Comparison of ENCODE assay signal across 12 mouse cellular contexts in the genomic region with DNA sequence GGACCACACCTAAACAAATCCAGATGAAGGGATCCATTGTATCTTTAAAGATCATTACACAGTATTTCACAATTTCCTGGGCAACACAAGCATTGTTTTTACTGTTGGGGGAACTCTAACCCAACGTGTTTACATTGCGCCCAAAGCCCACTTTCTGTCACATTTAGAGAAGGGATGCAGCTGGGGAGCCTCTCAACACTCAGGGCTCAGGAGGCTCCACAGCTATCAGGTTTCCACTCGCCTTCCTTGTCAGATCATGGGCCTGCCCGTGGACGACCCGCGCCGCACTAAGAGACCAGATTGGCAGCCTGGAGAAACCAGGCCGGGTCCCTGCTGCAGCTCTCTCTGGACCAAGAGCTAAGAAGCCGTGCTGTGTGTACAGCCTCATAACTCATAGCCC. TPM values are rescaled to one million over a fixed set of nuclear protein-coding genes. Genes with fewer than 3 reads are reported as not detected.
DNase-seq lines count a peak whose midpoint lies in the region; ATAC-seq lines count a peak whose summit lies in the region.
"Had no signal": no experiment of that assay in that cellular context is flagged by ENCODE, and none has a peak within 500 bp of the region (broad histone marks: within the 10 kb centered on the region; RNA-seq: fewer than 3 reads in every experiment).

No protein-coding gene starts in this region.

- DNase-seq in kidney, adult 8-10 months, result no peak
- DNase-seq in 3T3-L1 (ENCODE audit: low read depth, low spot score) (peak; percentile 14), ES-CJ7 (ENCODE audit: low read depth, low spot score) (peak; percentile 25)
- peak; percentile 72 for DNase-seq in embryonic facial prominence, embryonic 14.5 days (ENCODE audit: low spot score)
- DNase-seq in hindbrain, embryonic 14.5 days (ENCODE audit: low spot score), result no peak
- DNase-seq: cerebellum, adult 9-11 months; thymus, postnatal 4 days had no signal

- no peak overlapping the region for H3K4me3 ChIP-seq in kidney, embryonic 15.5 days (replicated peaks)
- no peak overlapping the region for H3K4me3 ChIP-seq in embryonic facial prominence, embryonic 14.5 days (ENCODE audit: low read depth, low read length)
- H3K4me3 ChIP-seq in hindbrain, embryonic 14.5 days (replicated peaks; ENCODE audit: low read length), result no peak overlapping the region
- H3K4me3 ChIP-seq in liver, embryonic 12.5 days, result no peak overlapping the region
- H3K4me3 ChIP-seq: neural tube, embryonic 15.5 days had no signal

- no peaks in the 10 kb centered on the region for H3K27me3 ChIP-seq in kidney, embryonic 15.5 days
- no peaks in the 10 kb centered on the region for H3K27me3 ChIP-seq in embryonic facial prominence, embryonic 14.5 days (replicated peaks; ENCODE audit: control insufficient read depth, insufficient read depth, low read length)
- H3K27me3 ChIP-seq in hindbrain, embryonic 14.5 days (ENCODE audit: control insufficient read depth, insufficient read depth, low read length), result no peaks in the 10 kb centered on the region
- H3K27me3 ChIP-seq in liver, embryonic 12.5 days (replicated peaks), result no peaks in the 10 kb centered on the region
- H3K27me3 ChIP-seq: CH12.LX; neural tube, embryonic 15.5 days had no signal

- H3K36me3 ChIP-seq in kidney, embryonic 15.5 days, result peaks cover 11% of the 10 kb centered on the region
- 0 out of 2 replicates have a peak, but pooled peaks cover 2% of the 10 kb centered on the region for H3K36me3 ChIP-seq in embryonic facial prominence, embryonic 14.5 days (ENCODE audit: control insufficient read depth, insufficient read depth, low read length)
- H3K36me3 ChIP-seq in hindbrain, embryonic 14.5 days (replicated peaks; ENCODE audit: control insufficient read depth, insufficient read depth), result no peaks in the 10 kb centered on the region
- peaks cover 42% of the 10 kb centered on the region for H3K36me3 ChIP-seq in liver, embryonic 12.5 days

- H3K4me1 ChIP-seq in kidney, embryonic 15.5 days, result peaks cover 21% of the 10 kb centered on the region
- peaks cover 13% of the 10 kb centered on the region for H3K4me1 ChIP-seq in embryonic facial prominence, embryonic 14.5 days (ENCODE audit: control insufficient read depth, insufficient read depth, low read length)
- 0 out of 2 replicates have a peak, but pooled peaks cover 4% of the 10 kb centered on the region for H3K4me1 ChIP-seq in hindbrain, embryonic 14.5 days (replicated peaks; ENCODE audit: control insufficient read depth, insufficient read depth, low read length)
- peaks cover 45% of the 10 kb centered on the region for H3K4me1 ChIP-seq in liver, embryonic 12.5 days

- 24% methylated on average over 10 of the region's 10 CpGs for WGBS in kidney, embryonic 15.5 days
- WGBS in embryonic facial prominence, embryonic 14.5 days, result 24% methylated on average over 10 of the region's 10 CpGs
- 92% methylated on average over 10 of the region's 10 CpGs for WGBS in hindbrain, embryonic 14.5 days
- WGBS in liver, embryonic 12.5 days (ENCODE audit: insufficient replicate concordance), result 73% methylated on average over 10 of the region's 10 CpGs

- H3K27ac ChIP-seq in kidney, embryonic 15.5 days, result peak overlapping the region; percentile 79
- peak overlapping the region; percentile 61 for H3K27ac ChIP-seq in embryonic facial prominence, embryonic 14.5 days (replicated peaks; ENCODE audit: low read depth, low read length)
- H3K27ac ChIP-seq in hindbrain, embryonic 14.5 days, result no peak overlapping the region
- H3K27ac ChIP-seq in liver, embryonic 12.5 days, result no peak overlapping the region
- H3K27ac ChIP-seq: neural tube, embryonic 15.5 days had no signal

- no peak overlapping the region for H3K9ac ChIP-seq in kidney, embryonic 15.5 days
- no peak overlapping the region for H3K9ac ChIP-seq in embryonic facial prominence, embryonic 14.5 days (ENCODE audit: low read depth, low read length)
- no peak overlapping the region for H3K9ac ChIP-seq in hindbrain, embryonic 14.5 days
- no peak overlapping the region for H3K9ac ChIP-seq in liver, embryonic 12.5 days
- H3K9ac ChIP-seq: neural tube, embryonic 15.5 days had no signal

- peak; percentile 79 for ATAC-seq in kidney, embryonic 15.5 days (replicated peaks; ENCODE audit: low FRiP score)
- peak; percentile 62 for ATAC-seq in embryonic facial prominence, embryonic 14.5 days (ENCODE audit: low read depth)
- no peak for ATAC-seq in hindbrain, embryonic 14.5 days (ENCODE audit: low FRiP score)
- no peak for ATAC-seq in liver, embryonic 12.5 days
- ATAC-seq: inflammation-experienced regulatory T-cells, adult 6 months had no signal

- no peaks in the 10 kb centered on the region for H3K9me3 ChIP-seq in kidney, embryonic 15.5 days (replicated peaks)
- no peaks in the 10 kb centered on the region for H3K9me3 ChIP-seq in embryonic facial prominence, embryonic 14.5 days (ENCODE audit: control insufficient read depth, low read length)
- no peaks in the 10 kb centered on the region for H3K9me3 ChIP-seq in hindbrain, embryonic 14.5 days (ENCODE audit: control insufficient read depth, low read length)
- H3K9me3 ChIP-seq in liver, embryonic 12.5 days (replicated peaks), result no peaks in the 10 kb centered on the region
- H3K9me3 ChIP-seq: neural tube, embryonic 15.5 days had no signal

- H3K4me2 ChIP-seq in kidney, embryonic 15.5 days, result no peak overlapping the region
- no peak overlapping the region for H3K4me2 ChIP-seq in embryonic facial prominence, embryonic 14.5 days (ENCODE audit: low read depth, low read length)
- H3K4me2 ChIP-seq in hindbrain, embryonic 14.5 days (replicated peaks), result no peak overlapping the region
- no peak overlapping the region for H3K4me2 ChIP-seq in liver, embryonic 12.5 days
- H3K4me2 ChIP-seq: neural tube, embryonic 15.5 days had no signal

RNA-seq across cellular contexts. Expression of gene Mlh3, which starts 3.1 kb away (rescaled TPM):
- 8.7 and 9.6 TPM in 2 replicates for polyA plus RNA-seq in kidney, embryonic 15.5 days (2015; fragmentation: Nextera tagmentation; extraction: Ambion mirVana)
- 8.3 and 9.0 TPM in 2 replicates for polyA plus RNA-seq in embryonic facial prominence, embryonic 14.5 days (2014; fragmentation: Nextera tagmentation; extraction: Ambion mirVana)
- 9.4 and 9.5 TPM in 2 replicates for polyA plus RNA-seq in hindbrain, embryonic 14.5 days (2014; fragmentation: Nextera tagmentation; extraction: Ambion mirVana)
- polyA plus RNA-seq in liver, embryonic 12.5 days (2016; fragmentation: Nextera tagmentation; extraction: Ambion mirVana), result 4.0 and 4.4 TPM in 2 replicates

RNA-seq across cellular contexts. Expression of gene Acyp1, which starts 14.7 kb away (rescaled TPM):
- 59.5 and 65.4 TPM in 2 replicates for polyA plus RNA-seq in kidney, embryonic 15.5 days (2015; fragmentation: Nextera tagmentation; extraction: Ambion mirVana)
- 39.8 and 49.1 TPM in 2 replicates for polyA plus RNA-seq in embryonic facial prominence, embryonic 14.5 days (2014; fragmentation: Nextera tagmentation; extraction: Ambion mirVana)
- 46.8 and 59.1 TPM in 2 replicates for polyA plus RNA-seq in hindbrain, embryonic 14.5 days (2014; fragmentation: Nextera tagmentation; extraction: Ambion mirVana)
- polyA plus RNA-seq in liver, embryonic 12.5 days (2016; fragmentation: Nextera tagmentation; extraction: Ambion mirVana), result 76.1 and 78.7 TPM in 2 replicates

RNA-seq across cellular contexts. Expression of gene Zc2hc1c, which starts 14.9 kb away (rescaled TPM):
- polyA plus RNA-seq in kidney, embryonic 15.5 days (2015; fragmentation: Nextera tagmentation; extraction: Ambion mirVana), result 2.8 and 3.4 TPM in 2 replicates
- polyA plus RNA-seq in embryonic facial prominence, embryonic 14.5 days (2014; fragmentation: Nextera tagmentation; extraction: Ambion mirVana), result 1.4 and 1.8 TPM in 2 replicates
- 1.9 and 2.0 TPM in 2 replicates for polyA plus RNA-seq in hindbrain, embryonic 14.5 days (2014; fragmentation: Nextera tagmentation; extraction: Ambion mirVana)
- 0.12 and 0.14 TPM in 2 replicates for polyA plus RNA-seq in liver, embryonic 12.5 days (2016; fragmentation: Nextera tagmentation; extraction: Ambion mirVana)

RNA-seq across cellular contexts. Expression of gene Eif2b2, which starts 54.2 kb away (rescaled TPM):
- 98.7 and 105 TPM in 2 replicates for polyA plus RNA-seq in kidney, embryonic 15.5 days (2015; fragmentation: Nextera tagmentation; extraction: Ambion mirVana)
- polyA plus RNA-seq in embryonic facial prominence, embryonic 14.5 days (2014; fragmentation: Nextera tagmentation; extraction: Ambion mirVana), result 74.5 and 91.6 TPM in 2 replicates
- polyA plus RNA-seq in hindbrain, embryonic 14.5 days (2014; fragmentation: Nextera tagmentation; extraction: Ambion mirVana), result 68.6 and 77.6 TPM in 2 replicates
- polyA plus RNA-seq in liver, embryonic 12.5 days (2016; fragmentation: Nextera tagmentation; extraction: Ambion mirVana), result 53.4 and 60.9 TPM in 2 replicates

Comparison
In these comparisons a context has a peak if more than half of its experiments do, and no peak if none do; other contexts are left out.
1. ATAC-seq: peak in kidney, embryonic 15.5 days (single experiment) and embryonic facial prominence, embryonic 14.5 days (single experiment); none in hindbrain, embryonic 14.5 days (single experiment) and liver, embryonic 12.5 days (single experiment).
2. H3K27ac ChIP-seq: peak in kidney, embryonic 15.5 days (single experiment) and embryonic facial prominence, embryonic 14.5 days (single experiment); none in hindbrain, embryonic 14.5 days (single experiment) and liver, embryonic 12.5 days (single experiment).
3. DNase-seq: peak in 3T3-L1 (single experiment), ES-CJ7 (single experiment) and embryonic facial prominence, embryonic 14.5 days (single experiment); none in kidney, adult 8-10 months (0 of 2) and hindbrain, embryonic 14.5 days (single experiment).